Mouse (Mus musculus) hindbrain, embryonic 16.5 days (tissue): ENCODE data around the gene St6gal1. TPM values are rescaled to one million over a fixed set of nuclear protein-coding genes. Genes with fewer than 3 reads are reported as not detected.

Experiments
- ATAC-seq: fragments of 200-750 bp; cut with Nextera tagmentation; 2 replicates; pipeline ENCODE4 v1.8.0; 2017; ENCODE audit warnings: moderate TSS enrichment, moderate library complexity
- H3K27ac ChIP-seq: fragments of 300-500 bp; sonication (generic); 2 replicates; pipeline ENCODE4 v1.5.1; 2014; ENCODE audit warnings: low read depth, mild to moderate bottlenecking, control low read depth, low read length, moderate library complexity
- H3K27me3 ChIP-seq: fragments of 300-500 bp; sonication (generic); replicated peaks from 2 replicates; pipeline ENCODE4 v1.6.1; 2014; ENCODE audit warnings: low read length; ENCODE audit not compliant: control insufficient read depth, insufficient read depth
- H3K36me3 ChIP-seq: fragments of 300-500 bp; sonication (generic); 2 replicates; pipeline ENCODE4 v1.6.1; 2014; ENCODE audit warnings: mild to moderate bottlenecking, low read length, moderate library complexity, mixed read lengths; ENCODE audit not compliant: control insufficient read depth, insufficient read depth
- H3K4me1 ChIP-seq: fragments of 300-500 bp; sonication (generic); 2 replicates; pipeline ENCODE4 v1.6.1; 2014; ENCODE audit warnings: low read depth, low read length; ENCODE audit not compliant: control insufficient read depth, insufficient read depth
- H3K4me2 ChIP-seq: fragments of 300-500 bp; sonication (generic); 2 replicates; pipeline ENCODE4 v1.6.1; 2014; ENCODE audit warnings: mild to moderate bottlenecking, low read length, control low read depth, moderate library complexity
- H3K4me3 ChIP-seq: fragments of 300-500 bp; sonication (generic); 2 replicates; pipeline ENCODE4 v1.5.1; 2014; ENCODE audit warnings: mild to moderate bottlenecking, low read length, control low read depth, moderate library complexity
- H3K9ac ChIP-seq: fragments of 300-500 bp; sonication (generic); 2 replicates; pipeline ENCODE4 v1.6.1; 2014; ENCODE audit warnings: low read depth, mild to moderate bottlenecking, control low read depth, low read length, moderate library complexity
- H3K9me3 ChIP-seq: fragments of 300-500 bp; sonication (generic); 2 replicates; pipeline ENCODE4 v1.6.1; 2014; ENCODE audit warnings: mild to moderate bottlenecking, low read length, moderate library complexity; ENCODE audit not compliant: control insufficient read depth
- WGBS: fragments of 180-500 bp; shearing (Covaris S2); extraction: QIAGEN DNeasy Blood & Tissue Kit; methylation state at CpG from one replicate; pipeline ENCODE4 v1.1.7; 2014; 5-methylcytosine and 5-hydroxymethylcytosine counted together
- polyA plus RNA-seq: library from polyadenylated mRNA; unstranded; fragments of >200 nt; fragmentation: Nextera tagmentation; extraction: Ambion mirVana; gene quantifications from 2 replicates; pipeline ENCODE4 v1.2.1, GENCODE M21; 2015

The St6gal1 gene
- polyA plus RNA-seq, 1 experiment from 2014 or later, result 18.4 TPM

DNA sequence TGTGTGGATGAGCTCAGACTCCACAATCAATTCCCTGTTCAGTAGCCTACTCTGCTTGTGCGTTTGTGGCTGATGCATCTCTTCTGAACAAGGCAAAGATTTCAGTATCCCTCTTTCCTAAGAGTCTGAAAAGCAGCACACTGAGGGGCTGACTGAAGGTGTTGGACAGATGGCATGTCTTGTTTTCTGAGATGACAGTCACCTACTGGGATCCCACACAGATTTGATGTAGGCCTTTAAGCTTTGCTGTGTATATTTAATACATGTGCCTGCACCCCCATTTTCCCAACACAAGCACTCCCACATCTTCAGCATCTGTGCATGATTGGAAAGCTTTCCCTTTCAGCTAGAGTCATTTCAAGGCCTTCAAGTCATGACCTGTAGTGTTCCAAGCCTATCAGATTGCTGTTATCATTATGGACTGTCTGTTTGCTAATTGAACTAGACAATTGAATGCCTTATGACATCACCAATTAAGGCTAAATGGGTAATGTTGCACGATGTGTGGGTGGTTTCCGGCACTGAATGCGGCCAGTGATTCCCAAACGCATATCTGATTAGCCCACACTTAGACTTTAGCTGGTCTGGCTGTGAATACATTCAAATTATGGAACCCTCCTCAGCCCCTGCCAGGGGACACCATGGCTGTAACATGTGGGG, 9.2 kb upstream of the St6gal1 start:
- Histone ChIP-seq H3K27ac (no peak overlapping the region), H3K4me1 (no peaks in the 10 kb centered on the region), H3K4me2 (no peak overlapping the region), H3K9me3 (no peaks in the 10 kb centered on the region), H3K4me3 (no peak overlapping the region), H3K9ac (no peak overlapping the region), H3K36me3 (no peaks in the 10 kb centered on the region), H3K27me3 (no peaks in the 10 kb centered on the region)
- WGBS, result 81% methylated on average over 5 of the region's 5 CpGs
- no peak for ATAC-seq

DNA sequence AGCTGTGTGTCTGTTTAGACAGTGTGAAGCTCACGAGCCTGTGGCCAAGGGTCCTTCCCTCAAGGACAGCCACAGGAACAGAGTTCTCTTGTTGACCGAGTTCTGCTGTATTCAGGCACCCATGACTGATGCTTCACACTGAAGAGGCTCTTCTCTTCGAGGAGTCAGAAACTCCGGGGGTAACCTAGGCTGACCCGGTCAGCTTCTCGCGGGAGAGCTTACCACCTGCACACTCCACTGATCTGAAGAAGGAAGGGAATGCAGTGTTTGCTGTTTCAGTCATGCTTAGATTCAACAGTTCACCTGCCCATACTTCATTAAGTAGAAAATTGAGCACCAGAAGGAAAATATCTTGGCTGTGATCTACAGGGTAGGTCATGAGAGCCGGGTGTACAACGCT, 8.2 kb upstream of the St6gal1 start:
- no peaks in the 10 kb centered on the region for H3K27me3 ChIP-seq
- H3K4me2 ChIP-seq, result no peak overlapping the region
- no peak for ATAC-seq
- no peak overlapping the region for H3K9ac ChIP-seq
- H3K27ac ChIP-seq, result no peak overlapping the region
- 87% methylated on average over 9 of the region's 9 CpGs for WGBS
- H3K36me3 ChIP-seq, result no peaks in the 10 kb centered on the region
- no peaks in the 10 kb centered on the region for H3K9me3 ChIP-seq
- H3K4me1 ChIP-seq, result no peaks in the 10 kb centered on the region
- H3K4me3 ChIP-seq, result no peak overlapping the region

GRCm38 (mm10) chr16:23218313-23218712, 6.2 kb upstream of the St6gal1 start:
- ATAC-seq, result no peak
- Histone ChIP-seq H3K9ac (no peak overlapping the region), H3K36me3 (no peaks in the 10 kb centered on the region), H3K9me3 (no peaks in the 10 kb centered on the region), H3K27ac (no peak overlapping the region), H3K4me1 (no peaks in the 10 kb centered on the region), H3K4me3 (no peak overlapping the region), H3K4me2 (no peak overlapping the region), H3K27me3 (no peaks in the 10 kb centered on the region)
- WGBS, result 75% methylated on average over 7 of the region's 7 CpGs

GRCm38 (mm10) chr16:23223166-23223870, 1.2 kb upstream of the St6gal1 start:
- Histone ChIP-seq H3K27me3 (no peaks in the 10 kb centered on the region), H3K4me3 (peak overlapping the region; percentile 15), H3K36me3 (no peaks in the 10 kb centered on the region), H3K4me2 (peak overlapping the region; percentile 93), H3K9me3 (no peaks in the 10 kb centered on the region), H3K4me1 (peaks cover 27% of the 10 kb centered on the region), H3K9ac (peak overlapping the region; percentile 43), H3K27ac (no peak overlapping the region)
- 65% methylated on average over 12 of the region's 12 CpGs for WGBS
- 0 out of 2 replicates have a peak, but pooled peaks have one; percentile 7 for ATAC-seq

- H3K4me1 ChIP-seq, result peaks cover 30% of the 10 kb centered on the region
- no peak overlapping the region; the same call in 1 of the 2 replicates for H3K27ac ChIP-seq
- no peaks in the 10 kb centered on the region for H3K36me3 ChIP-seq
- peak overlapping the region; percentile 96 for H3K9ac ChIP-seq
- ATAC-seq, result no peak
- no peaks in the 10 kb centered on the region for H3K9me3 ChIP-seq
- peak overlapping the region; percentile 93 for H3K4me2 ChIP-seq
- no peaks in the 10 kb centered on the region for H3K27me3 ChIP-seq
- 38% methylated on average over 12 of the region's 12 CpGs for WGBS
- peak overlapping the region; percentile 86 for H3K4me3 ChIP-seq
Observed at GRCm38 (mm10) chr16:23223871-23224469, 570 bp upstream of the St6gal1 start.

DNA sequence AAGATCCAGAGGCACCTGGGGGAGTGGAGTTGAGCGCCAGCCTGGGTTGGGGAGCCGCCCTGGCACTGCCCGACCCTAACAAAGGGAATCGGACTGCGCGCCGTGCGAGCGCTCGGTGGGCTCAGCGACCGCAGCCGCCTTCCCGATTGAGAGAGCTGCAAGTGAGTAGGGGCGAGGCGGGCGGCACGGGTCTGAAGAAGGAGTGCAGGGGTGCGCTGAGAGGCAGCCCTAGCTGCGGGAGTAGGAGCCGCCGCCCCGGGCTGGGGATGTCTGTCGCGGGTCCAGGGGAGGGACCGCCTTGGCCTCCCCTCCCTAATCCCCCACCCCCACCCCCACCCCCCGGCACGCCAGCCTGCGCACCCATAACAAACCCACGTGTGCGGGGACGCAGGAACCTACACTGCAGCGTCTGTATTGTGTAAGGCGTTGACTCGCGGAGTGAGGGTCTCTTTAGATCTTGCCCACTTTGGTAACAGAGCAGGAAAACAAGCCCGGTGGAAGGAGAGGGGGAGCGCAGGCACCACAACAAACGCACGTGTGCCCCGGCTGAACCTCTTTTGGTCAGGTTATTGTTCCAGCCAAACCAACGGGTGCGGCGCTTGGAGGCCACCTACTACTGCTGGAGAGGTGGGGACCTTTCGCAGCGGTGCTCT, 655 bp downstream of the St6gal1 start:
- H3K4me1 ChIP-seq, result peaks cover 30% of the 10 kb centered on the region
- H3K4me3 ChIP-seq, result peak overlapping the region; percentile 86
- H3K27me3 ChIP-seq, result no peaks in the 10 kb centered on the region
- under 1% methylated on average over 43 of the region's 46 CpGs for WGBS
- peak overlapping the region; percentile 88 for H3K27ac ChIP-seq
- no peaks in the 10 kb centered on the region for H3K36me3 ChIP-seq
- no peaks in the 10 kb centered on the region for H3K9me3 ChIP-seq
- H3K4me2 ChIP-seq, result peak overlapping the region; percentile 93
- ATAC-seq, result peak; percentile 77
- peak overlapping the region; percentile 96 for H3K9ac ChIP-seq

DNA sequence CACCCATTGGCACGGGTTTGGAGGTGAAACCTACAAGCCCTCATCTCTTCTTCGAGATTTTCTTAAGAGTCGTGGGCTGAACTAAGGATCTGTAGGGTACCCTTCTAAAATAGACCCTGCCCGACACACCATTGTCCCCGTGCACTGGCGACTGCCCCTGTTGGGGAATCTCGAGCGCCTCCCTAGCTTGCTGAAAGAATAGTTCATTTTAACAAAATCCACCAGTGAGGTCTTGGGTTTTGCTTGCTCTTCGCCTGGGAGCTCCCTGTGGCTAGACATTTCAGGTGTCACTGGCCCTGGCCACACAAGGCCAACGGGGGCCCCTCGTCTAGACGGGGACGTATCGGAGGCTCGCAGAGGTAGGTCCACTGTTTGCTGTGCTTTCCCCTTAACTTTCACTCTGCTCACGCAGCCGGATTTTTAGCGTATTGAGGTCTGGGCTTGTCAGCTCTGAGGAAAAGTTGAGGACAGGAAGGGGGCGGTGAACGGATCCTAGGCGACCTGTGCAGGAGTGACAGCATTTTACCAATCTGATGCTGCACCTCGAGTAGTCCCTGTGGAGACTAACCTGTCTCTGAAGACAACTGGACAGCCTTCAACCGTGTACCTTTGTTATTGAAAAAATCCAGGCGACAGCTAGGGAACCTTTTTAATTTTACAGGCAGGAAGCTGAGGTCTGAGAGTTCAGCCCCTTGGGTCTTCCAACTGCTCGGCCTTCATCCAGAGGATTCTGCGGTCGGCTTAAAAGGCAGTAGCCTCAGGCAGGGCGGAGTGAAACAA, 1.5 kb downstream of the St6gal1 start:
- Histone ChIP-seq H3K9me3 (no peaks in the 10 kb centered on the region), H3K36me3 (no peaks in the 10 kb centered on the region), H3K27ac (peak overlapping the region; percentile 88), H3K27me3 (no peaks in the 10 kb centered on the region), H3K9ac (peak overlapping the region; percentile 96), H3K4me1 (peaks cover 30% of the 10 kb centered on the region), H3K4me2 (peak overlapping the region; percentile 93), H3K4me3 (peak overlapping the region; percentile 86)
- under 1% methylated on average over 28 of the region's 28 CpGs for WGBS
- ATAC-seq, result peak; percentile 53

DNA sequence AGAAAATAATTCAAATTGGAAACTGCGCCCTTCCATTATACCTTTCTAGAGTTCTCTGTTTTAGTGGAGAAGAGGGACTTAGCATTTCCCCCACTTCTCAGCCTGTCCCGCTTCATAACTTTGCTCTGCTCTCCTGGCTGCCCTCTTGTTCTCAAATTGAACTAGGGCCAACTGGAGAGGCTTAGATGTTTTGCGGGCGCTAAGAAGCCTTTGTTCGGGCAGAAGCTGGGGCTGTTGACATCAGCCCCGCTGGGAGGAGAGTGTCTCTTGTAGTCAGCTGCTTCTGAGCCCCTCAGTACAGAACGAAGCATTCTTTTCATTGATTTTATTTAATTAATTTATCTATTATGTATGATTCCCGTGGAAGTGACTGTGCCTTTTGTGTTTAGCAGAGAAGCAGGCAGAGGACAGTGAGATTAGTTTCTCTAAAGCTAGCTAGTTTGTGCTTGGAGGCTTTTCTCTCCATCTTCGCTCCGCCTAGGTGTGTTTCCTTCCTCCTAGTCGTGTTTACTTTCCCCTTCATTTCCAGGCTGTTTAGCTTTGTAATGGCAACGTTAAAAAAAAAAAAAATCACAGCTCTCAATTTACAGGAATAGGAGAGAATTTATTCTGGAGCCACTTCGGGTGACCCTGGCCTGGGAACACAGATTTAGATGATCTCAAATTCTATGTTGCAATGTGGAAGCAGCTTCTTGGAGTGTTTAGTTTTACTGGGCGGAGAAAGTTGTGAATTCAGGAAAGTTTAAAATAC, 2.2 kb downstream of the St6gal1 start:
- Histone ChIP-seq H3K27me3 (no peaks in the 10 kb centered on the region), H3K9me3 (no peaks in the 10 kb centered on the region), H3K4me3 (peak overlapping the region; percentile 86), H3K36me3 (no peaks in the 10 kb centered on the region), H3K9ac (peak overlapping the region; percentile 96), H3K4me2 (peak overlapping the region; percentile 93), H3K27ac (peak overlapping the region; percentile 88), H3K4me1 (peaks cover 30% of the 10 kb centered on the region)
- no peak for ATAC-seq
- WGBS, result 8% methylated on average over 14 of the region's 14 CpGs
